Mouse (Mus musculus) kidney, postnatal 10 days (tissue): ENCODE measurements at regions not wholly inside any gene's neighbourhood (a gene's known extent, or its start where the extent isn't known, plus 50 kb on each side); places are given as distances from the start of the nearest gene placed in this dataset.

Experiments used
- DNase-seq: peaks from one replicate; pipeline ENCODE4 v3.0.0; 2021; ENCODE audit warnings: mixed read lengths

- DNase-seq: no peak
These were observed 147.9 kb downstream of the Gm826 start for GRCm38 (mm10) chr2:160186106-160186505.

- DNase-seq: peak; percentile 28
These were observed 162.9 kb downstream of the Gm826 start for GRCm38 (mm10) chr2:160170975-160171515.

GRCm38 (mm10) chr2:160158599-160159261 is 175.2 kb downstream of the Gm826 start:
- no peak for DNase-seq

- DNase-seq: no peak
These were observed 180.2 kb downstream of the Gm826 start for GRCm38 (mm10) chr2:160153781-160154180.

GRCm38 (mm10) chr2:160152101-160152500 is 181.9 kb downstream of the Gm826 start:
- DNase-seq: no peak

GRCm38 (mm10) chr2:160148936-160149335 is 185.0 kb downstream of the Gm826 start:
- no peak for DNase-seq

- DNase-seq: no peak
These were observed 185.4 kb downstream of the Gm826 start for GRCm38 (mm10) chr2:160148516-160148915.

GRCm38 (mm10) chr2:160148031-160148430 is 185.9 kb downstream of the Gm826 start:
- no peak for DNase-seq

GRCm38 (mm10) chr2:160140166-160140740 is 193.7 kb downstream of the Gm826 start:
- DNase-seq: no peak

- no peak for DNase-seq
These were observed 195.9 kb downstream of the Gm826 start for GRCm38 (mm10) chr2:160138091-160138490.

- no peak for DNase-seq
These were observed 202.2 kb downstream of the Gm826 start for GRCm38 (mm10) chr2:160131797-160132196.

GRCm38 (mm10) chr2:160131386-160131785 is 202.6 kb downstream of the Gm826 start:
- no peak for DNase-seq

GRCm38 (mm10) chr2:160117148-160117547 is 216.8 kb downstream of the Gm826 start:
- no peak for DNase-seq

GRCm38 (mm10) chr2:160111176-160111692 is 222.7 kb downstream of the Gm826 start:
- DNase-seq: no peak

- DNase-seq: no peak
These were observed 240.9 kb downstream of the Gm826 start for GRCm38 (mm10) chr2:160093078-160093477.

- no peak for DNase-seq
These were observed 248.0 kb downstream of the Gm826 start for GRCm38 (mm10) chr2:160085999-160086398.

GRCm38 (mm10) chr2:160083674-160084073 is 250.3 kb downstream of the Gm826 start:
- DNase-seq: no peak

- no peak for DNase-seq
These were observed 251.8 kb downstream of the Gm826 start for GRCm38 (mm10) chr2:160082106-160082653.

- no peak for DNase-seq
These were observed 258.3 kb downstream of the Gm826 start for GRCm38 (mm10) chr2:160075694-160076093.

GRCm38 (mm10) chr2:160070441-160070840 is 263.5 kb downstream of the Gm826 start:
- DNase-seq: no peak

- DNase-seq: no peak
These were observed 265.2 kb downstream of the Gm826 start for GRCm38 (mm10) chr2:160068772-160069171.

GRCm38 (mm10) chr2:160067904-160068303 is 266.1 kb downstream of the Gm826 start:
- no peak for DNase-seq

- peak; percentile 74 for DNase-seq
These were observed 267.3 kb downstream of the Gm826 start for GRCm38 (mm10) chr2:160066491-160067303.
